Mouse (Mus musculus) ES-E14 (cell line): ENCODE measurements around the gene Fndc10. TPM values are rescaled to one million over a fixed set of nuclear protein-coding genes. Genes with fewer than 3 reads are reported as not detected.

ENCODE experiments used
- DNase-seq: peaks from one replicate; pipeline ENCODE4 v3.0.0-alpha.2; 2013; ENCODE audit warnings: low read depth, low spot score
- H3K27ac ChIP-seq: 2 replicates; pipeline ENCODE4 v1.5.1; 2012; ENCODE audit warnings: low read depth, mild to moderate bottlenecking, low read length, moderate library complexity, mixed read lengths; ENCODE audit not compliant: poor library complexity, insufficient read depth, severe bottlenecking
- H3K36me3 ChIP-seq: 2 replicates; pipeline ENCODE4 v1.6.1; 2012; ENCODE audit warnings: mild to moderate bottlenecking, low read length, moderate library complexity, mixed read lengths; ENCODE audit not compliant: control insufficient read depth, poor library complexity, insufficient read depth, severe bottlenecking
- H3K4me1 ChIP-seq, 2 experiments: fragments of 150-350 bp in 1 of 2; sonication (generic) in 1 of 2; 2 replicates each; pipeline ENCODE4 v1.6.1; 2012; ENCODE audit warnings: low read length in 2 of 2, mild to moderate bottlenecking in 1 of 2, mixed read lengths in 1 of 2; ENCODE audit not compliant: control insufficient read depth in 2 of 2, insufficient read depth in 2 of 2, poor library complexity in 1 of 2
- H3K4me3 ChIP-seq, 2 experiments: fragments of 150-350 bp in 1 of 2; sonication (generic) in 1 of 2; 2 replicates each; pipeline ENCODE4 v1.5.1; 2012; ENCODE audit warnings: low read length in 2 of 2, low read depth in 1 of 2, mild to moderate bottlenecking in 1 of 2, mixed read lengths in 1 of 2; ENCODE audit not compliant: insufficient read depth in 1 of 2, poor library complexity in 1 of 2, severe bottlenecking in 1 of 2
- H3K9ac ChIP-seq: 2 replicates; pipeline ENCODE4 v1.6.1; 2012; ENCODE audit warnings: low read depth, mild to moderate bottlenecking, low read length, mixed read lengths; ENCODE audit not compliant: poor library complexity, insufficient read depth, severe bottlenecking
- H3K9me3 ChIP-seq: fragments of 150-350 bp; sonication (generic); 2 replicates; pipeline ENCODE4 v1.6.1; 2012; ENCODE audit warnings: low read depth, mild to moderate bottlenecking, low read length; ENCODE audit not compliant: control insufficient read depth, insufficient read depth
- CHD2 ChIP-seq: IDR thresholded peaks from 2 replicates; pipeline ENCODE4 v1.6.1; 2014; ENCODE audit warnings: mild to moderate bottlenecking, low read depth, low read length, inconsistent platforms
- HCFC1 ChIP-seq: IDR thresholded peaks from 2 replicates; pipeline ENCODE4 v1.6.1; 2012; ENCODE audit warnings: low read length, inconsistent platforms, borderline replicate concordance; ENCODE audit not compliant: insufficient read depth
- MAFK ChIP-seq: IDR thresholded peaks from 2 replicates; pipeline ENCODE4 v1.6.1; 2014; ENCODE audit warnings: mild to moderate bottlenecking, low read depth, low read length, inconsistent platforms; ENCODE audit not compliant: insufficient read depth
- ZC3H11A ChIP-seq: IDR thresholded peaks from 2 replicates; pipeline ENCODE4 v1.6.1; 2012; ENCODE audit warnings: low read depth, mild to moderate bottlenecking, inconsistent platforms, low read length, borderline replicate concordance
- ZNF384 ChIP-seq: IDR thresholded peaks from 2 replicates; pipeline ENCODE4 v1.6.1; 2012; ENCODE audit warnings: low read depth, low read length, inconsistent platforms
- in situ Hi-C, 2 experiments: fragments of 600-800 bp; cut with MboI; formaldehyde crosslinking; loops; one replicate each; pipeline ENCODE4 v1.15.1; 2025; ENCODE audit warnings: low sequenced_read_pairs in 2 of 2, inconsistent platforms in 1 of 2; ENCODE audit not compliant: unreplicated experiment in 2 of 2
- total RNA-seq: library from RNA; depleted of rRNA; stranded (reverse); fragments of 300-350 nt; gene quantifications from 2 replicates; pipeline ENCODE4 v1.2.3, GENCODE M21; 2012

Gene Fndc10
- total RNA-seq, 1 experiment = 10.0 TPM

GRCm38 (mm10) chr4:155733267-155733666, 39.1 kb downstream of the Fndc10 start:
- Histone ChIP-seq H3K9me3 (no peaks in the 10 kb centered on the region), H3K27ac (no peak overlapping the region), H3K36me3 (peaks cover 11% of the 10 kb centered on the region; the same call in 1 of the 2 replicates), H3K9ac (no peak overlapping the region), H3K4me3 (no peak overlapping the region), H3K4me1 (peaks cover 0 to 12% of the 10 kb centered on the region in 2 experiments; a peak in 2 of 4 replicates)
- DNase-seq = no peak
- TF ChIP-seq MAFK = no peak
- no peak for TF ChIP-seq ZNF384
- no peak for TF ChIP-seq HCFC1
- no peak for TF ChIP-seq CHD2
- TF ChIP-seq ZC3H11A = no peak
- in situ Hi-C loops = no loop called here

GRCm38 (mm10) chr4:155734350-155734941, 40.3 kb downstream of the Fndc10 start, which contains the start of gene Tmem240:
Tmem240 (plus strand) TSS chr4:155734800.
- Histone ChIP-seq H3K27ac (no peak within 1 kb of the TSS; the same call in 1 of the 2 replicates), H3K9ac (peak within 1 kb of the TSS; percentile 74), H3K36me3 (peaks cover 11% of the 10 kb centered on the region; the same call in 1 of the 2 replicates), H3K4me1 (peaks cover 0 to 14% of the 10 kb centered on the region in 2 experiments; a peak in 2 of 4 replicates), H3K4me3 (peak within 1 kb of the TSS; percentile 54 to 83), H3K9me3 (no peaks in the 10 kb centered on the region)
- DNase-seq = peak; percentile 86
- no peak for TF ChIP-seq HCFC1
- TF ChIP-seq MAFK = no peak
- TF ChIP-seq CHD2 = no peak
- TF ChIP-seq ZC3H11A = no peak
- no peak for TF ChIP-seq ZNF384
- in situ Hi-C loops = no loop called here

- in situ Hi-C loops = no loop called here
- peaks cover 13% of the 10 kb centered on the region for H3K36me3 ChIP-seq
Observed at GRCm38 (mm10) chr4:155734951-155735702, 41.0 kb downstream of the Fndc10 start.

GRCm38 (mm10) chr4:155735788-155736187, 41.6 kb downstream of the Fndc10 start:
- no peaks in the 10 kb centered on the region for H3K9me3 ChIP-seq
- in situ Hi-C loops = no loop called here
- H3K27ac ChIP-seq = no peak overlapping the region
- TF ChIP-seq ZC3H11A = no peak
- no peak for TF ChIP-seq ZNF384
- no peak for TF ChIP-seq MAFK
- TF ChIP-seq HCFC1 = no peak
- no peak for TF ChIP-seq CHD2
- H3K4me1 ChIP-seq = peaks cover 0 to 22% of the 10 kb centered on the region in 2 experiments; a peak in 2 of 4 replicates
- peak overlapping the region; percentile 74 for H3K9ac ChIP-seq
- H3K4me3 ChIP-seq = peak overlapping the region; percentile 54 to 83
- H3K36me3 ChIP-seq = peaks cover 19% of the 10 kb centered on the region
- no peak for DNase-seq

More at GRCm38 (mm10) chr4:155734951-155735702, 41.0 kb downstream of the Fndc10 start:
- H3K4me3 ChIP-seq = peak overlapping the region; percentile 54 to 83
- no peak for DNase-seq
- H3K9me3 ChIP-seq = no peaks in the 10 kb centered on the region
- H3K27ac ChIP-seq = no peak overlapping the region
- peak overlapping the region; percentile 74 for H3K9ac ChIP-seq
- TF ChIP-seq MAFK (no peak), HCFC1 (no peak), ZNF384 (no peak), ZC3H11A (no peak), CHD2 (no peak)
- H3K4me1 ChIP-seq = peaks cover 0 to 17% of the 10 kb centered on the region in 2 experiments; a peak in 2 of 4 replicates
